In the genomic region with DNA sequence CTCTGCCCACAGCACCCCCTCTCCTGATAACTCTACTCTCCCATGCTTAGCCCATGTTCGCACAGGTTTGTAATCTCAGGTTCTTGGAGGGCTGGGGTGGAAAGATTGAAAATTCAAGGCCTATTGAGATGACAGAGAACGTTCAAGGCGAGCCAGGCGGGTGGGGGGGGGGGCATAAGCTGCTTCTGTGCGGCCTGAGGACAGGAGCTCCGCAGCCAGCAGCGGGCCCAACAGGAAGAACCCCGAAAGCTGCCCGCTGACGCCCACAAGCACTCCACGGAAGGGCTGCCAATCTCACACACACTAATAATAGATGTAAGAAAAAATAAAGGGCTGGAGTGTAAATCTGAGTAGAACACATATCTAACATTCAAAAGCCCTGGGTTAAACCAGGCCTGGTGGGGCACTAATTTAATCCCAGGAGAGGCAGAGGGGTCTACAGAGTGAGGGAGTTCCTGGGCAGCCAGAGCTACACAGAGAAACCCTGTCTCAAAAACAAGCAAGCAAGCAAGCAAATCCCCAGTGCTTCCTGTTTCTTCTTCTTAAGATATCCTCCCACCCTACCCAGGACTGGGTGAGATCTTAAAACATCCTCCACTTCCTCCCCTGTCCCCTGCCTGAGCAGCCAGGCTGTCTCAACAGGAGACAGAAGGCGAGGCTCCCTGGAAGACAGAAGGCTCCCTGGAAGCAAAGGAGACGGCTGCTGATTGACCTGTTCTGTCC, we compare ENCODE assay signal across 1 mouse cellular context.
TF ChIP-seq lines count a peak whose summit lies in the region.

No protein-coding gene starts in this region.

TF ChIP-seq in MEL, 35 proteins besides CTCF, POLR2A, EP300 and RAD21 (continued from another document):
- TF ChIP-seq ELF1 (IDR thresholded peaks at IDR 0.05; ENCODE audit: low read depth, low read length) (peak; percentile 50; the same call in 1 of the 2 replicates), ETS1 (IDR thresholded peaks at IDR 0.05; ENCODE audit: low read depth, low read length) (peak; percentile 39; the same call in 1 of the 2 replicates), RCOR1 (IDR thresholded peaks at IDR 0.05; ENCODE audit: low read depth, low read length) (no peak)
